Mouse (Mus musculus) right cerebral cortex, postnatal 14 days (tissue): ENCODE data around the gene Gp2.

Experiments
- DNase-seq: peaks from one replicate; pipeline ENCODE4 v3.0.0; 2022

The Gp2 gene

GRCm38 (mm10) chr7:119459185-119459584 lies at the start of gene Gp2:
TSS of gene Gp2 (minus strand) at chr7:119459285.
- DNase-seq = no peak

- DNase-seq = no peak
Observed at GRCm38 (mm10) chr7:119490041-119490780, 31.1 kb upstream of the Gp2 start.

- no peak for DNase-seq
Observed at GRCm38 (mm10) chr7:119486683-119487082, 27.6 kb upstream of the Gp2 start.

GRCm38 (mm10) chr7:119484154-119484553 lies 25.1 kb upstream of the Gp2 start:
- DNase-seq = no peak

GRCm38 (mm10) chr7:119479256-119479655 lies 20.2 kb upstream of the Gp2 start, which contains the start of gene Umod:
TSS of gene Umod (minus strand) at chr7:119479282.
- no peak for DNase-seq

GRCm38 (mm10) chr7:119476500-119477389 lies 17.7 kb upstream of the Gp2 start:
- DNase-seq = no peak

GRCm38 (mm10) chr7:119454192-119454591 lies 4.9 kb downstream of the Gp2 start:
- no peak for DNase-seq

GRCm38 (mm10) chr7:119443849-119444248 lies 15.2 kb downstream of the Gp2 start:
- DNase-seq = no peak

GRCm38 (mm10) chr7:119441938-119442337 lies 17.1 kb downstream of the Gp2 start:
- no peak for DNase-seq

GRCm38 (mm10) chr7:119427180-119427616 lies 31.9 kb downstream of the Gp2 start:
- peak; percentile 66 for DNase-seq

GRCm38 (mm10) chr7:119420730-119421129 lies 38.4 kb downstream of the Gp2 start:
- peak; percentile 3 for DNase-seq

- no peak for DNase-seq
Observed at GRCm38 (mm10) chr7:119418523-119418922, 40.6 kb downstream of the Gp2 start.

- no peak for DNase-seq
Observed at GRCm38 (mm10) chr7:119394050-119394732, 64.9 kb downstream of the Gp2 start.
